Mouse (Mus musculus) hindbrain, embryonic 11.5 days (tissue): ENCODE results near the gene Snai1. TPM values are rescaled to one million over a fixed set of nuclear protein-coding genes. Genes with fewer than 3 reads are reported as not detected.

Source experiments
- ATAC-seq: fragments of 200-750 bp; cut with Nextera tagmentation; 2 replicates; pipeline ENCODE4 v1.8.0; 2017; ENCODE audit warnings: mild to moderate bottlenecking, moderate TSS enrichment, moderate library complexity; ENCODE audit not compliant: low FRiP score
- DNase-seq: peaks from one replicate; pipeline ENCODE4 v3.0.0-alpha.2; 2015; ENCODE audit warnings: low spot score
- H3K27ac ChIP-seq: fragments of 300-500 bp; sonication (generic); 2 replicates; pipeline ENCODE4 v1.5.1; 2014; ENCODE audit warnings: mild to moderate bottlenecking, low read depth, low read length
- H3K27me3 ChIP-seq: fragments of 300-500 bp; sonication (generic); 2 replicates; pipeline ENCODE4 v1.6.1; 2014; ENCODE audit warnings: mild to moderate bottlenecking, low read length, moderate library complexity, mixed read lengths; ENCODE audit not compliant: control insufficient read depth, insufficient read depth
- H3K36me3 ChIP-seq: fragments of 300-500 bp; sonication (generic); 2 replicates; pipeline ENCODE4 v1.6.1; 2014; ENCODE audit warnings: mild to moderate bottlenecking, low read length, moderate library complexity, mixed read lengths; ENCODE audit not compliant: control insufficient read depth, insufficient read depth
- H3K4me1 ChIP-seq: fragments of 300-500 bp; sonication (generic); replicated peaks from 2 replicates; pipeline ENCODE4 v1.6.1; 2014; ENCODE audit warnings: low read length, mixed read lengths; ENCODE audit not compliant: control insufficient read depth, insufficient read depth
- H3K4me2 ChIP-seq: fragments of 300-500 bp; sonication (generic); replicated peaks from 2 replicates; pipeline ENCODE4 v1.6.1; 2014; ENCODE audit warnings: mild to moderate bottlenecking, low read depth, low read length
- H3K4me3 ChIP-seq: fragments of 300-500 bp; sonication (generic); 2 replicates; pipeline ENCODE4 v1.5.1; 2014; ENCODE audit warnings: low read depth, low read length
- H3K9ac ChIP-seq: fragments of 300-500 bp; sonication (generic); 2 replicates; pipeline ENCODE4 v1.6.1; 2014; ENCODE audit warnings: low read depth, low read length
- H3K9me3 ChIP-seq: fragments of 300-500 bp; sonication (generic); 2 replicates; pipeline ENCODE4 v1.6.1; 2016; ENCODE audit warnings: low read length; ENCODE audit not compliant: control insufficient read depth
- WGBS: fragments of 180-500 bp; shearing (Covaris S2); extraction: QIAGEN DNeasy Blood & Tissue Kit; methylation state at CpG from one replicate; pipeline ENCODE4 v1.1.7; 2014; 5-methylcytosine and 5-hydroxymethylcytosine counted together
- polyA plus RNA-seq: library from polyadenylated mRNA; unstranded; fragments of >200 nt; fragmentation: Nextera tagmentation; extraction: Ambion mirVana; gene quantifications from 2 replicates; pipeline ENCODE4 v1.2.1, GENCODE M21; 2014

The Snai1 gene
- polyA plus RNA-seq, 1 experiment from 2014 or later = 27.6 TPM

- H3K4me3 ChIP-seq = no peak overlapping the region
- H3K27ac ChIP-seq = no peak overlapping the region
- no peak overlapping the region for H3K4me2 ChIP-seq
- no peaks in the 10 kb centered on the region for H3K36me3 ChIP-seq
- DNase-seq (no peak), ATAC-seq (no peak)
- H3K9ac ChIP-seq = 0 out of 2 replicates have a peak overlapping the region, but pooled peaks have one; percentile 21
- H3K4me1 ChIP-seq = peaks cover 7% of the 10 kb centered on the region; the same call in 1 of the 2 replicates
- WGBS = 69% methylated on average over 3 of the region's 3 CpGs
- H3K9me3 ChIP-seq = no peaks in the 10 kb centered on the region
- H3K27me3 ChIP-seq = no peaks in the 10 kb centered on the region
These were observed 27.3 kb downstream of the Snai1 start for GRCm38 (mm10) chr2:167565312-167565656.

GRCm38 (mm10) chr2:167565682-167566081 is 27.7 kb downstream of the Snai1 start:
- Histone ChIP-seq H3K4me1 (peaks cover 7% of the 10 kb centered on the region; the same call in 1 of the 2 replicates), H3K27me3 (no peaks in the 10 kb centered on the region), H3K27ac (0 out of 2 replicates have a peak overlapping the region, but pooled peaks have one; percentile 20), H3K9me3 (no peaks in the 10 kb centered on the region), H3K9ac (0 out of 2 replicates have a peak overlapping the region, but pooled peaks have one; percentile 21), H3K4me3 (no peak overlapping the region), H3K36me3 (no peaks in the 10 kb centered on the region), H3K4me2 (0 out of 2 replicates have a peak overlapping the region, but pooled peaks have one; percentile 22)
- 19% methylated on average over 19 of the region's 19 CpGs for WGBS
- DNase-seq = peak; percentile 64
- ATAC-seq = no peak

- WGBS = 87% methylated on average over 9 of the region's 9 CpGs
- H3K4me1 ChIP-seq = peaks cover 7% of the 10 kb centered on the region; the same call in 1 of the 2 replicates
- H3K4me2 ChIP-seq = no peak overlapping the region
- no peaks in the 10 kb centered on the region for H3K9me3 ChIP-seq
- no peak overlapping the region for H3K4me3 ChIP-seq
- H3K9ac ChIP-seq = no peak overlapping the region
- H3K27ac ChIP-seq = no peak overlapping the region
- H3K36me3 ChIP-seq = no peaks in the 10 kb centered on the region
- DNase-seq (no peak), ATAC-seq (no peak)
- no peaks in the 10 kb centered on the region for H3K27me3 ChIP-seq
These were observed 30.1 kb downstream of the Snai1 start for GRCm38 (mm10) chr2:167568112-167568511.

- Histone ChIP-seq H3K36me3 (no peaks in the 10 kb centered on the region), H3K9ac (no peak overlapping the region), H3K4me3 (no peak overlapping the region), H3K27ac (no peak overlapping the region), H3K4me2 (no peak overlapping the region), H3K4me1 (peaks cover 5% of the 10 kb centered on the region; the same call in 1 of the 2 replicates), H3K9me3 (no peaks in the 10 kb centered on the region), H3K27me3 (no peaks in the 10 kb centered on the region)
- DNase-seq (no peak), ATAC-seq (no peak)
- WGBS = 71% methylated on average over 13 of the region's 13 CpGs
These were observed 32.1 kb downstream of the Snai1 start for GRCm38 (mm10) chr2:167569934-167570651.

GRCm38 (mm10) chr2:167570815-167571214 is 32.8 kb downstream of the Snai1 start:
- Histone ChIP-seq H3K4me1 (peaks cover under 1% of the 10 kb centered on the region; the same call in 1 of the 2 replicates), H3K9me3 (no peaks in the 10 kb centered on the region), H3K27ac (no peak overlapping the region), H3K27me3 (no peaks in the 10 kb centered on the region), H3K9ac (no peak overlapping the region), H3K4me3 (no peak overlapping the region), H3K36me3 (no peaks in the 10 kb centered on the region), H3K4me2 (no peak overlapping the region)
- 88% methylated on average over 6 of the region's 6 CpGs for WGBS
- DNase-seq (no peak), ATAC-seq (no peak)

- no peaks in the 10 kb centered on the region for H3K36me3 ChIP-seq
- ATAC-seq (no peak), DNase-seq (no peak)
- no peak overlapping the region for H3K4me2 ChIP-seq
- 81% methylated on average over 18 of the region's 18 CpGs for WGBS
- no peak overlapping the region for H3K4me3 ChIP-seq
- H3K9ac ChIP-seq = no peak overlapping the region
- H3K27ac ChIP-seq = no peak overlapping the region
- no peaks in the 10 kb centered on the region for H3K4me1 ChIP-seq
- H3K9me3 ChIP-seq = no peaks in the 10 kb centered on the region
- H3K27me3 ChIP-seq = no peaks in the 10 kb centered on the region
These were observed 33.6 kb downstream of the Snai1 start for GRCm38 (mm10) chr2:167571442-167572220.

- H3K4me3 ChIP-seq = no peak overlapping the region
- WGBS = 73% methylated on average over 9 of the region's 9 CpGs
These were observed 36.8 kb downstream of the Snai1 start for GRCm38 (mm10) chr2:167574814-167575213.

GRCm38 (mm10) chr2:167575581-167575980 is 37.6 kb downstream of the Snai1 start:
- Histone ChIP-seq H3K4me3 (no peak overlapping the region), H3K27ac (no peak overlapping the region), H3K27me3 (no peaks in the 10 kb centered on the region), H3K9me3 (no peaks in the 10 kb centered on the region), H3K4me1 (no peaks in the 10 kb centered on the region), H3K9ac (no peak overlapping the region), H3K36me3 (no peaks in the 10 kb centered on the region), H3K4me2 (no peak overlapping the region)
- DNase-seq (no peak), ATAC-seq (no peak)
- 85% methylated on average over 7 of the region's 7 CpGs for WGBS

More at GRCm38 (mm10) chr2:167574814-167575213, 36.8 kb downstream of the Snai1 start:
- H3K9ac ChIP-seq = no peak overlapping the region
- no peaks in the 10 kb centered on the region for H3K4me1 ChIP-seq
- H3K9me3 ChIP-seq = no peaks in the 10 kb centered on the region
- H3K27ac ChIP-seq = no peak overlapping the region
- no peaks in the 10 kb centered on the region for H3K36me3 ChIP-seq
- H3K4me2 ChIP-seq = no peak overlapping the region
- DNase-seq (no peak), ATAC-seq (no peak)
- no peaks in the 10 kb centered on the region for H3K27me3 ChIP-seq
